Mouse (Mus musculus) liver (tissue): ENCODE measurements around the gene Gpnmb.

Experiments used
- DNase-seq: peaks from one replicate; pipeline ENCODE4 v3.0.0-alpha.2; 2020; ENCODE audit warnings: mixed read lengths

Gene Gpnmb

GRCm38 (mm10) chr6:49036275-49037267 is at the start of gene Gpnmb:
Gpnmb (plus strand) TSS chr6:49036546.
- peak; percentile 26 for DNase-seq

GRCm38 (mm10) chr6:48989971-48990370 is 46.4 kb upstream of the Gpnmb start:
- no peak for DNase-seq

GRCm38 (mm10) chr6:48991991-48992390 is 44.4 kb upstream of the Gpnmb start:
- no peak for DNase-seq

- no peak for DNase-seq
These were observed 38.2 kb upstream of the Gpnmb start for GRCm38 (mm10) chr6:48998186-48998585.

GRCm38 (mm10) chr6:48998796-48999195 is 37.5 kb upstream of the Gpnmb start:
- DNase-seq: no peak

GRCm38 (mm10) chr6:49003381-49003780 is 33.0 kb upstream of the Gpnmb start:
- no peak for DNase-seq

- DNase-seq: peak; percentile 62
These were observed 28.4 kb upstream of the Gpnmb start for GRCm38 (mm10) chr6:49007981-49008380.

GRCm38 (mm10) chr6:49008420-49009160 is 27.8 kb upstream of the Gpnmb start:
- DNase-seq: no peak

- no peak for DNase-seq
These were observed 27.2 kb upstream of the Gpnmb start for GRCm38 (mm10) chr6:49009161-49009555.

GRCm38 (mm10) chr6:49009665-49010064 is 26.7 kb upstream of the Gpnmb start:
- DNase-seq: no peak

GRCm38 (mm10) chr6:49011191-49011590 is 25.2 kb upstream of the Gpnmb start:
- DNase-seq: no peak

- DNase-seq: no peak
These were observed 23.3 kb upstream of the Gpnmb start for GRCm38 (mm10) chr6:49013023-49013422.

GRCm38 (mm10) chr6:49013458-49013857 is 22.9 kb upstream of the Gpnmb start:
- no peak for DNase-seq

GRCm38 (mm10) chr6:49017150-49017549 is 19.2 kb upstream of the Gpnmb start:
- DNase-seq: no peak

GRCm38 (mm10) chr6:49019341-49019740 is 17.0 kb upstream of the Gpnmb start:
- DNase-seq: no peak

GRCm38 (mm10) chr6:49021141-49022012 is 15.0 kb upstream of the Gpnmb start:
- no peak for DNase-seq

- no peak for DNase-seq
These were observed 14.0 kb upstream of the Gpnmb start for GRCm38 (mm10) chr6:49022384-49022783.

- no peak for DNase-seq
These were observed 13.0 kb upstream of the Gpnmb start for GRCm38 (mm10) chr6:49023315-49023714.

- DNase-seq: no peak
These were observed 11.1 kb upstream of the Gpnmb start for GRCm38 (mm10) chr6:49025290-49025689.

GRCm38 (mm10) chr6:49026496-49026895 is 9.8 kb upstream of the Gpnmb start:
- DNase-seq: no peak

- DNase-seq: no peak
These were observed 8.3 kb upstream of the Gpnmb start for GRCm38 (mm10) chr6:49028019-49028418.

GRCm38 (mm10) chr6:49028708-49029107 is 7.6 kb upstream of the Gpnmb start:
- DNase-seq: no peak

GRCm38 (mm10) chr6:49031230-49031629 is 5.1 kb upstream of the Gpnmb start:
- no peak for DNase-seq
